Mouse (Mus musculus) CD8-positive naive resting alpha-beta T cell, adult 2 months (primary cell): ENCODE measurements around the gene Gm49721.
A peak's percentile ranks its signal among the peaks of the same experiment; 100 is the strongest.
"Not testable (repeated sequence)": the region's sequence is repeated elsewhere in the genome, so short reads cannot be mapped to it uniquely, and the experiment has no call there.

ENCODE experiments used
- DNase-seq, 2 experiments: peaks; one replicate each; pipeline ENCODE4 v3.0.0; 2022; ENCODE audit warnings: low read depth in 2 of 2, low spot score in 2 of 2

The Gm49721 gene

DNA sequence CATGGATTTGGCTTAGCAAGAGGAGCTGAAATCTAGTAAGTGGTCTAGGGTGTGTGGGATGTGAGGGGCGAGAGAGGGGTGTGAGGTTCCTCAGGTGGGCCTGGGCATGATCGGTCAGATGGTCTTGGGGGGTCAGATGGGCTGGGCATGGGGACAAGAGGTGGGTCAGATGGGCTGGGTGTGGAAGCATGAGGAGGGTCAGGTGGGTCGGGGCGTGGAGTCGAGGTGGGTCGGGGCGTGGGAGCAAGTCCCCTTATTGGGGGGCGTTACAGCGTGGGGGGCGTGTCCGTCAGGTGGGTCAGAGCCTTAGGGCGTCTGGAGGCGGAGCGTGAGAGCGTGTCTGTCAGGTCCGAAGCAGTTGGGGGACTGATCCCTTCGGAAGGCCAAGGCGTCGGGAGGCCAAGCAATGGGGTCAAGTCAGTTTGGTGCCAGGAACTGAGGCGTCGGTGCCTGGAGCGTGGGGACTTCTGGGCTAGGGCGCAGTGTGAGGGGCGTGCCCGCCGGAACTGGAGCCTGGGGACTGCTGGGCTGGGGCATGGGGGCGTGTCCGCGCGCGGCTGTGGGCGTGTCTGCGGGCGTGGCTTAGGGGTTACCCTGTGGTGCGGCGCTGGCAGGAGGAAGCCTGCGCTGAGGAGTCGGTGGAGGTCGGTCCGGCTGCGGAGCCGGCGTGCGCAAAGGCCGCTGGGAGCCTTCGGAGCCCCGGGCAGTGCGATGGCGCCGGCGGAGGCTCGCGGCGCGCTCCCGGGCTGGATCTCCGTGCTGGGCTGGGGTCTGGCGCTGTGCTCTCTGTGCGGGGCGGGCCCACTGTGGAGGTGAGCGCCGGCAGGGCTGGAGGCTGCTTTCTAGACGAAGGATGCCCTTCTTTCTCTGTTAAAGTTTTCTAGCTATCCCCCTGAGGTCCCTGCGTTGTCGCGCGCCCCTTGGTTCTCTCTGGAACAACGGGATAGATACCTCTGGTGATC, at the start of gene Gm49721:
TSS of gene Gm49721 (plus strand) at position 618 of the 962 bp plus-strand sequence.
- DNase-seq = peak; percentile 62 to 67

DNA sequence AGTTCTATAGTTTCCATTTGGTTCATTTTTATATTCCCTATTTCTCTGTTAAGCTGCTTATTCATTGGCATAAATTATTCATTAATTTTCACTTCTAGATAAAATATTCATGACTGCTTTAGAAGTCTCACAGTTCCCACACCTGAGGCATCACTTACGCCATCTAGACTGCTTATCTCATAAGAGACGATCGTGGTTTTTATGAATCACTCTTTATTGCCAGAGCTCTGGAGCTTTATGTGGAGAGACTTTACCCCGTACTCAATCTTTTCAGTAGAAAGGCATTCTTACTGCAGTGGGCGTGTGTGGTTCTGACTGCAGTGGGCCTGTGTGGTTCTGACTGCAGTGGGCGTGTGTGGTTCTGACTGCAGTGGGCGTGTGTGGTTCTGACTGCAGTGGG, 47.1 kb upstream of the Gm49721 start:
- DNase-seq = not testable (repeated sequence)

- DNase-seq = not testable (repeated sequence)
Observed at GRCm38 (mm10) chr17:6942560-6942959, 36.1 kb upstream of the Gm49721 start.

GRCm38 (mm10) chr17:6947637-6947983, 31.1 kb upstream of the Gm49721 start:
- DNase-seq = not testable (repeated sequence)

DNA sequence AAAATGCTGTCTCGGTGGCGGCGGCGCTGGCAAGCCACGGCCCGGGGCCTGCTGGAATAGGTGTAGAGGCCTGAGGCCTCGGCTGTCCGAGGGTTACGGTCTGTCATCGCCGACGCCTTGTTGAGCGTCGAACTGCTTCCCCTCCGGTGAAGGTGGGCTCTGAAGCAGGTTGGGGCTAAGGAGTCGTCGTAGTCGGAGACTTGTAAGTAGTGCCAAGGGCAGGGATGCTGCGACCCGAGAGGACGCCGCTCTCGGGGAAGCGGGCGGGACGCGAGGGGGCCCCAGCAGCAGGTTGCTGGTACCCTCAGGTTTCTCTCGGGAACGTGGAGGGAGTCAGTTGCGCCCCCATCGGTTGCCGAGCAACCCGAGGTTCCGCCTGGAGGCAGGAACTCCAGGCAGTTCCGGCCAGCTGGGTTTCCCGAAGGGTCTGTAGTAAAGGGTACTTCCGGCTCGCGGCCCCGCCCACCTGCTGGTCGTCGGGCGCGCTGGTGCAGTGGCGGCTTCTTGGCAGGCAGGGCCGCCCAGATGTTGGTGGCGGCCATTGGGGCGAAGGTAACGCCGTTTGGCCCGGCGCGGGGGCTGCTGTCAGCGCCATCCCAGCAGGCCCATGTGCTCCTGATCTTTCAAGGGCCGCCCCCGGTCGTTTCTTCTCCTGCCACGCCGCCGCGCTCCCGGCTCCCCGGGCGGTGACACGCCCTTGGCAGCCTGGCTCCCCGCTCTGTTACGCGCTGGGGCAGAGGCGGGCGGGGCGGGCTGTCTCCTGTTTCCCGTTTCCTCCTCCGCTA, 30.5 kb upstream of the Gm49721 start, which contains the start of gene Rsph3b:
TSS of gene Rsph3b (minus strand) at position 699 of the 785 bp plus-strand sequence.
- DNase-seq = peak; percentile 46 to 52

DNA sequence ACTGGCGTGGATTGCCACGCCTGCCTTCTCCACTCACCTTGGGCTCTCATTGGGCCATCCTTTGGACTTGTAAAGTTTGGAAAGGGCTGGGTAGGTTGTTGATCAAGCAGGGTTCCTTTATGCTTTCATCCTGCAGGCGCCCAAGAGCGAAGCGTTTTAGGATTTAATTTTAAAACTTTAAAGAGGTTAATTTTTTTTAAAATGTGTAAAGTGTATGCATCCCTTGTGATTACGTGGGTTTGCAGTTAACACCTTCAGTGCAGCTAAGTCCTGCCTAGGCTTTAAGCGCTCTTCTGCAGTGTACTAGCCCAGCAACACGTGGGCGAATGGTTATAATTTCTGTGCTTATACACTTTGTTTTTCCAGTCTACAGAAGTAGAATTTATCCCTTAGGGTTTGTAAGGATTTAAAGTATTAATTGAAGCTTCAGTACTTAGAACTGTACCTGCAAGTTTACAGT, 29.9 kb upstream of the Gm49721 start:
- DNase-seq = not testable (repeated sequence)

DNA sequence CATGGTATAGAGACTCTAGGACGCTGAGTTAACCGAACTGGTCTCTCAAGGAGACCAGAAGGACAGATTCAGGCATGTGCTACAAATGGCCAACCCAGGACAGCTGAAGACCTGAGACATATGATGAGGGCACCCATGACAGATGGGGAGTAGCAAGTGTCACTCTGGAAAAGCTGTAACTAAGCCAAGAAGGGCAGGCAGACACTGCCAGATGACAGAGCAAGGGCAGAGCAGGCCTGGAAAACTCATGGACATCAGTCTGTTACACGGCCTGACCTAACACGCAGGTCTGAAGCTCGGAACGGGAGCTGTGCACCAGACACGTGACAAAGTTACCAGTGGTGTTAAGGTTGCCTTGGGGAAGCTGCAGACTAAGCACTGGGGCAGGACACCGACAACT, 19.8 kb upstream of the Gm49721 start:
- not testable (repeated sequence) for DNase-seq

DNA sequence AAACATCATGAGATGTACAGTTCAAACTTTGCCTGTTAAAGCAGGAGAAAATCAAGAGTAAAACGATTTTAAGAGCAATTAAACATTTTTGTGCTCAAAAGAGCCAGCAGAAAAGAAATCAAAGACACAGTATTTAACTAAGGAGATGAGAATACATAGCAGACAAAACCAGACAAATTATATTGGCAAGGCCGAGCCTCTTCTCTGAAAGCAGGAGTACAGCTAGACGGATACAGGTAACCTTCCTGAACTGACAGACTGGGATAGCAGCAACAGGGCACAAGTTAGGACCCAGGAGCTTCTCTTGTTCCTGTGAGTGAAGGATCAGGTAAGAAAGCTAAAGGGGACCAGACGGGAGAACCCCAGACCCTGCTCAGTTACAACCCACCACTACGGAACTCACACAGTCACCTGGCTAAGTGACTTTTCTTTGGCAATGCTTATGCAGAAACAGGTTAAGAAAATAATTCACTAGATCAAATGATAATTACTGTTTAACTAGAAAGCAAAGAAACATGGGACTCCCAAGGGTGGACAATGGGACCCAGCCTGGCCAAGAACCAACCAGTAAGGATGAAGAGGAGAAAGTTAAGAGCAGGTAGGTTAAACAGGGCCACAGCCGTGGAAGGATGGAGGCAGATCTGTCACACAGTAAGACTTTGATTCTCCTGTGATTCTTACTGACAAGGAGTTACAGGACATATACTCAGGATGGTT, 19.0 kb upstream of the Gm49721 start:
- DNase-seq = not testable (repeated sequence)

DNA sequence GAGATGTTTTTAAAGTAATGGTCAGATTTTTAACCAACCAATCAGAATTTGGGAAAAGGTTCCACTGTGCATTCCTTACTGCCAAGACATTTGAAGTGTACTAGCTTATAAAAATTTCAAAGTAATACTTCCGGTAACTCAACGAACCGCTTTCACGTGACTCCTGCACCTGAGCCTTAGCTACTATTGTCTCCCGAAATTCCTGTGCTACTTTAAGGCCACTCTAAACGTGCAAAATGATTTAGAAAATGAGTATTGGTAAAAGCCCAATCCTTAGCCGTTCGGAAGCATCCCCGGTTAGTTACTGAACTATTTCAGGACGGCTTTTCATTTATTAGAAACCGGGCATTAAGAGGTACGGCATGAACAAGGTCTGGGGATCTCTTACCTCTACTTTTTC, 18.4 kb upstream of the Gm49721 start:
- not testable (repeated sequence) for DNase-seq

DNA sequence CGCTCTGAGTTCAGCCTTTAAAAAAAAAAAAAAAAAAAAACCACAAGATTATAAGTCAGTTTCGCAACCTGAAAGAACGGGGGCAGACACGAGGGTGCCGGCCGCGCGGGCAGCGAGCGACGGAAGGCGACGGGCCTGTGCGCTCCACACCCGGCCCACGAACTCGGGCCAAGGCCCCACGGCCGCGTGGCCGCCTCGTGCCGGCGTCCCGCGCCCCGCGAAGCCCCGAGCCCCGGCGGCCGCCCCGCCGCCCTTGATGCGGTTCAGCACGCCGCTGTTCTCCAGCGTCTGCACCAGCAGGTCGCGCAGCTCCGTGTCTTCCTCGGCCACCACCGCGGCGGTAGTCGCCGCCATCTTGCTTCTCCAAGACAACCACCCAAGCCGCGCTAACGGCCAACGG, 17.9 kb upstream of the Gm49721 start, which contains the start of gene Tagap1:
TSS of gene Tagap1 (minus strand) at position 381 of the 400 bp plus-strand sequence.
- DNase-seq = peak; percentile 37 to 43

- peak; percentile 44 to 57 for DNase-seq
Observed at GRCm38 (mm10) chr17:6961181-6962000, 17.3 kb upstream of the Gm49721 start.

- not testable (repeated sequence) for DNase-seq
Observed at GRCm38 (mm10) chr17:6962339-6962738, 16.4 kb upstream of the Gm49721 start.

DNA sequence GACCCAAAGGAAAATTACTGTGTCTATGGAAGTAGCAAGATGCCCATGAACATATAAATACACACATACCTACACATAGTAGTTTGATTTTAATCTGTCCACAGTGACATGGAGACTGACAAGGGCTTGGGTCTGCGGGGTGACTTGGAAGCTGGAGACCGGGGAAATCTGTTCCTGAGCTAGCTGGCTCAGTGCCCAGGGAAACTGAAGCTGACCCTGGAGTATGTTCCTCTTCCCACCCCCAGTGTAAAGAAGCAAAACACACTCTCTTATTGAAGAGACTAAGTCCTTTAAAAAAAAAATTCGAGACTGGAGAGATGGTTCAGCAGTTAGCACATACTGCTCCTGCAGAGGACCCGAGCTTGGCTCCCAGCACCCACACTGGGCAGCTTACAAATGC, 15.8 kb upstream of the Gm49721 start:
- DNase-seq = not testable (repeated sequence)

DNA sequence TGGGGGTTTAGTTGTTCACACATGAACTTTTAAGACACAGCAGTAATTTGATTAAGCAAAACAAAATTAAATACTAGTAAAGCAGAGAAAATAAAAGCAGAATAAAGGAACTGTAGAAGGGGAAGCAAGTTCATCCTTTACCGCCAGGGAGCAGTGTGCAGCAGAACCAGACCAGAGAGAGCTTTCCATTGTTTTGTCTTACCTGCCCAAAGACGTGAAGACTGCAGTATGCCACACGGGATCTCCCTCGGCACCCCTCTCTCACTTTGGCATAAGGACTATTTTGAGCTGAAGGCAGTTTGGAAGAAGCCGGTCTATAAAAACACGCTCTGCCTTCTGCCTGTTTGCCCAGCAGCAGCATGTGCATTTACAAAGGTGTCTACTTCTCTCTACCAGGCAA, 13.3 kb upstream of the Gm49721 start:
- peak in 1 of 2 experiments; percentile 33 for DNase-seq

GRCm38 (mm10) chr17:6967673-6968072, 11.0 kb upstream of the Gm49721 start:
- not testable (repeated sequence) for DNase-seq

- DNase-seq = not testable (repeated sequence)
Observed at GRCm38 (mm10) chr17:6970334-6970733, 8.4 kb upstream of the Gm49721 start, which contains the start of gene Rnaset2b. Gene Rnaset2b, plus strand, starts transcription at chr17:6970634.

DNA sequence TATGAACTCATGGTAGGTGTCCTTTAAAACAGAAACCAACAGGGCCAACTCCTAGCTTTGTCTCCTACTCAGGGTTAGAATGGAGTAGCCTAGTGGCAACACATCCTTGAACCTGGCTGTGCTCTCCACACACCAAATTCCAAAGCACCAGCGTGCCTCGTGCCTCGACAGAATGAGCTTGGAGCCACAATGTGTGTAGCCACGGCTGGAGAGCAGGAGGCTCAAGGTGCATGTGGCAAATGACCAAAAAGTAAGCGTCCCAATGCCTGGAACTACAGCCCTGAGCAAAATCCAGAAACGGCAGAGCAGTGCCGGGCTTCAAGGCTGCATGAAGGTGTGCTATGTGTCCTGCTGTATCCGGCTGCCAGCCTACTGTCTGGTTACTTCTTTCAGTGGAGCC, 7.5 kb upstream of the Gm49721 start:
- not testable (repeated sequence) for DNase-seq

- not testable (repeated sequence) for DNase-seq
Observed at GRCm38 (mm10) chr17:6972836-6973396, 5.8 kb upstream of the Gm49721 start.

DNA sequence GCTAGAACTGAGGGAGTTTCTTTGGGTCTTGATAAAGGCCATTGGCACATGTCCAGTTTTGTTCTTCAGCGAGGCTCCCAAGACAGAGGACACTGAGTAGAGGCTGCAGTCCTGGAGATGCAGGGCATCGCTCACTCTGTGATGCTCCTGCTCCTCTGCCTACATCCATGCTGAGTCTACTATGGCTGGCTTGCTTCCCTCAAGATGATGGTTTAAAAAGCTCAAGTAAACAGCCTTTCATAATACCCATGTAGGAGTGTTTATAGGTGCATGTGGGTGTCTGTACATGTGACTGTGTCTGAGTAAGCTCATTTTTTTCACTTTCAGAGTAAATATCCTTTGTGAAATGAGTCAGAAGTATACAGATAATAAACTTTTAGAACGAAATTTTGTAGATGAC, 3.7 kb upstream of the Gm49721 start:
- DNase-seq = not testable (repeated sequence)
